Mouse (Mus musculus): ENCODE results near the gene Purb. TPM values are rescaled to one million over a fixed set of nuclear protein-coding genes. Genes with fewer than 3 reads are reported as not detected.
A peak's percentile ranks its signal among the peaks of the same experiment; 100 is the strongest.

Gene Purb
- total and polyA plus RNA-seq, 2 experiments from 2014 or later, result 18.6 to 53.5 TPM

DNA sequence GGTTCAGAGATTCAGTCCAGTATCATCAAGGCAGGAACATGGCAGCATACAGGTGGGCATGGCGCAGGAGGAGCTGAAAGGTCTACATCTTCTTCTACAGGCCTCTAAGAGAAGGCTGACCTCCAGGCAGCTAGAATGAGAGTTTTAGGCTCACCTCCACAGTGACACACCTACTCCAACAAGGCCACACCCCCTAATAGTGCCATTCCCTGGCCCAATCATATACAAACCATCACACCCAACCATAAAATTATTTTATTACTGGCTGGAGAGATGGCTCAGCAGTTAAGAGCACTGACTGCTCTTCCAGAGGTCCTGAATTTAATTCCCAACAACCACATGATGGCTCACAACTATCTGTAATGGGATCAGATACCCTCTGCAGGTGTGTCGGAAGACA lies 26.8 kb upstream of the Purb start:
- no peak overlapping the region for H3K27ac ChIP-seq (ENCODE audit: low read depth, low read length)
- H3K36me3 ChIP-seq (ENCODE audit: insufficient read depth), result no peaks in the 10 kb centered on the region
- H3K4me3 ChIP-seq (ENCODE audit: low read depth, low read length), result no peak overlapping the region
- WGBS, result 98% methylated on average over 2 of the region's 2 CpGs
- no peak overlapping the region for H3K4me2 ChIP-seq (ENCODE audit: low read depth)
- no peaks in the 10 kb centered on the region for H3K9me3 ChIP-seq (ENCODE audit: low read length)
- DNase-seq (no peak), ATAC-seq (no peak)
- H3K9ac ChIP-seq, result no peak overlapping the region
- H3K27me3 ChIP-seq (ENCODE audit: insufficient read depth, low read length), result no peaks in the 10 kb centered on the region
- H3K4me1 ChIP-seq (ENCODE audit: insufficient read depth), result no peaks in the 10 kb centered on the region
- TF ChIP-seq CTCF (IDR thresholded peaks at IDR 0.05; ENCODE audit: low read depth), result no peak

DNA sequence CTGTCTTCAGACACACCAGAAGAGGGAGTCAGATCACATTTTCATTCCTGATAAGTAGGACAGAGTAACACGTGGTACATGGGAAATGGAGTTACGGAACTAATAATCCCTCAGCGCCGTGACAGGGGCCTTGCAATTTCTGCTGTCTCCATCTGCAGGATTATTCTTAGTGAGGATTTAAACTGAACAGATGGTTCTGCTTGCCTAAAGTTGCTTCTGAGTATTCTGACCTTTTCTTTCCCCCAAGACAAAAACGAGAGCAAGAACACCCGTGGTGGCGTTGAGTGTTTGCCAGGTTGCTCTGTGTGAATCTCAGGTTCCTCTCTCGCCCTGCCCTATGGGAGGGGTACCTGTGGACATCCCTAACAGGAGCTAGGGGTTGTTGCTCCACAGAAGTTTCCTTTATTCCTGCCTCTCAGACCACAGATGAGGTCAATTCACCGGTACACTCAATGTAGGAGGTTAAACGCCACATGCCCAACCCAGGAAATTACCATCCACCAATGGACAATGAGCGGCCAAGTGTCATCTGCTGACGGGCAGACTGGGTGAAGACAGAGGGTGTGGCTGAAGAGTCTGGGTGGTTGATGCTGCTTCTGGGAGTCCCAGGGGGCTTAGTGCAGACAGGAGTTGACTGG lies 21.7 kb upstream of the Purb start:
- Histone ChIP-seq H3K9ac (no peak overlapping the region), H3K9me3 (ENCODE audit: low read length) (no peaks in the 10 kb centered on the region), H3K27me3 (ENCODE audit: insufficient read depth, low read length) (no peaks in the 10 kb centered on the region; the same call in 1 of the 2 replicates), H3K4me2 (ENCODE audit: low read depth) (no peak overlapping the region), H3K4me3 (ENCODE audit: low read depth, low read length) (no peak overlapping the region), H3K27ac (ENCODE audit: low read depth, low read length) (no peak overlapping the region), H3K36me3 (ENCODE audit: insufficient read depth) (no peaks in the 10 kb centered on the region), H3K4me1 (ENCODE audit: insufficient read depth) (no peaks in the 10 kb centered on the region)
- DNase-seq (no peak), ATAC-seq (no peak)
- TF ChIP-seq CTCF (IDR thresholded peaks at IDR 0.05; ENCODE audit: low read depth), result no peak
- WGBS, result 79% methylated on average over 12 of the region's 12 CpGs

DNA sequence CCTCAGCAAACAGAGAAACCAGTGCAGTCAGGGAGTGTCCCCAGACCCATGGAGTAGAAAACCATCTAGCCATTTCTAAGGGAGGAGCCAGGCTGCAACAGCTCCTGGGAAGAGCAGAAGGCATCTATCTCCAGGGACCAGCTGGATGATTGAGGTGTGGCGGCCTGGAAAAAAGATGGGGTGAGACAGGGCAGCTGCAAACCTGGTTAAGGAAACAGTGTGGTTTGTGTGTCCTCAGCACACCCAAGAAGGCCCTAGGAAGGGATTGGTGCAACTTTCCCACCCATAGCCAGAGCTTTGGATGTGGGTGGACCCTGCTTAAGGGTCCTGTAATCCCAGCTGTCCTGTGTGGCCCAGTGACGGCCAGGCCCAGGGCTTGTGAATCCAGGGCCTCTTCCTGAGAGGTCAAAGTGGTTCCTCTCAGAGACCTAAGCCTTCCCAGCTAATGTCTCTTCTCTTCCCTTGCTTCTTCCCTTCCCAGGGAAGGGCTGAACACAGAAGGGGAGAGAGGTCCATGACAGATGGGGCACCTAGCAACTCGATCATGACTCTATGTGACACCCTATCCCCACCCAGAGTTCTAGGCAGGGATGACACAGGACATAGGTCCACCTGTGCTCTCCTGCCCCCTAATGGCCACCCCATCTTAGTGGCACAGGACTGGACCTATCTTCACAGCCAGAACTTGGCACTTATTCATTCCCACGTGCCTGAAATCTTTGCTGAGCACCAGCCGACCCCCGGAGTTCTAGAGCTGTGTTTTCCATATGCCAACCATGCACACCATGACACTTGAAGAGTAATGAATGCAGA lies 14.2 kb upstream of the Purb start:
- Histone ChIP-seq H3K4me3 (ENCODE audit: low read depth, low read length) (no peak overlapping the region), H3K9ac (no peak overlapping the region), H3K4me2 (ENCODE audit: low read depth) (no peak overlapping the region), H3K27ac (ENCODE audit: low read depth, low read length) (no peak overlapping the region), H3K4me1 (ENCODE audit: insufficient read depth) (no peaks in the 10 kb centered on the region), H3K36me3 (ENCODE audit: insufficient read depth) (no peaks in the 10 kb centered on the region), H3K9me3 (ENCODE audit: low read length) (no peaks in the 10 kb centered on the region), H3K27me3 (ENCODE audit: insufficient read depth, low read length) (no peaks in the 10 kb centered on the region)
- TF ChIP-seq CTCF (IDR thresholded peaks at IDR 0.05; ENCODE audit: low read depth), result peak; percentile 38; the same call in 1 of the 2 replicates
- no peak for DNase-seq
- ATAC-seq, result no peak
- 53% methylated on average over 6 of the region's 6 CpGs for WGBS

DNA sequence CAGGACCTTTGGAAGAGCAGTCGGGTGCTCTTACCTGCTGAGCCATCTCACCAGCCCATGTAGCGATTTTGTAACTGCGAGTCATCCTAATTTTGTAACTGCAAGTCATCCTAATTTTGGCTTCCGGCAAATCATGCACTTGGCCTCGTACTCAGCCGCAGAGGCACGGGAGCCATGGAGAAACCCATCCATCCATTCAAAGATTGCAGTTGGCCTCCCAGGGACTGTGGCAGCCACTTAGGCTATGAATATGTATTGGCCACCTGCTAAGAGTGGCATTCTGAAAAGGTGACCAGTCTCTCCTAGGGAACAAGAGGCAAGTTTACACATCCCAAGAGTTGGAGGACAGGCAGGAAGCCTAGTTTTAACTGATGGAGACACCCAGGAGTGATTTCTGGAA lies 13.5 kb upstream of the Purb start:
- Histone ChIP-seq H3K27ac (ENCODE audit: low read depth, low read length) (no peak overlapping the region), H3K36me3 (ENCODE audit: insufficient read depth) (no peaks in the 10 kb centered on the region), H3K9ac (no peak overlapping the region), H3K27me3 (ENCODE audit: insufficient read depth, low read length) (no peaks in the 10 kb centered on the region), H3K4me3 (ENCODE audit: low read depth, low read length) (no peak overlapping the region), H3K4me2 (ENCODE audit: low read depth) (no peak overlapping the region), H3K4me1 (ENCODE audit: insufficient read depth) (no peaks in the 10 kb centered on the region), H3K9me3 (ENCODE audit: low read length) (no peaks in the 10 kb centered on the region)
- 72% methylated on average over 7 of the region's 7 CpGs for WGBS
- DNase-seq (no peak), ATAC-seq (no peak)
- no peak for TF ChIP-seq CTCF (IDR thresholded peaks at IDR 0.05; ENCODE audit: low read depth)

DNA sequence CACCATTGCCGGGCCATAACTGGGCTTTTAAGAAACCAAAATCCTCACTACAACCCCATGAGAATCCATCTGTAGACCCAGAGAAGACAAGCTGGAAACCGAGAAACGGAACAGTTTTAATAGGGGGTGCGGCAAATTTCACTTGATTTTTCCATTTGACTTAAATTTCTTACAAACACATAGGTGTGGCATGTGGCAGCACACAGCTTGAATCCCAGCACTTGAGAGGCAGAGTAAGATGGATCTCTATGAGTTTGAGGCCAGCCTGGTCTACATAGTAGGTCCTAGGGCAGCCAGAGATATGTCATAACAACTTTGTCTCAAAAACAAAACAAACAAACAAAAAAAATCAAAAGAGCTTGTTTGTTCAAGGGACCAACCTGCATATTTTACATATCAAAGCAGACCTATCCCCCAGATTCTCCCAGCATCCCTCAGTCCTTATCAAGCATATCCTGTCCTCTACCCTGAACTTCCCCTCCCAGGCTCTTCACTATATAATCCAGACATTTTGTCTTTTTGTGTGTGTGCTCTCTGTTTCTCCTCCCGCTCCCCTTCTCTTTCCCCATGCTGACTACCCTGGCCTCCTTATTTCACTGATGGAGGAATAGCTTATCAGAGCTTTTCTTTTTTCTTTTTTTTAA lies 12.4 kb upstream of the Purb start:
- no peak overlapping the region for H3K4me2 ChIP-seq (ENCODE audit: low read depth)
- DNase-seq (no peak), ATAC-seq (no peak)
- no peak for TF ChIP-seq CTCF (IDR thresholded peaks at IDR 0.05; ENCODE audit: low read depth)
- H3K9me3 ChIP-seq (ENCODE audit: low read length), result no peaks in the 10 kb centered on the region
- no peaks in the 10 kb centered on the region for H3K4me1 ChIP-seq (ENCODE audit: insufficient read depth)
- H3K36me3 ChIP-seq (ENCODE audit: insufficient read depth), result no peaks in the 10 kb centered on the region
- no peak overlapping the region for H3K27ac ChIP-seq (ENCODE audit: low read depth, low read length)
- WGBS, result 96% methylated on average over 5 of the region's 5 CpGs
- no peaks in the 10 kb centered on the region for H3K27me3 ChIP-seq (ENCODE audit: insufficient read depth, low read length)
- H3K4me3 ChIP-seq (ENCODE audit: low read depth, low read length), result no peak overlapping the region
- no peak overlapping the region for H3K9ac ChIP-seq

DNA sequence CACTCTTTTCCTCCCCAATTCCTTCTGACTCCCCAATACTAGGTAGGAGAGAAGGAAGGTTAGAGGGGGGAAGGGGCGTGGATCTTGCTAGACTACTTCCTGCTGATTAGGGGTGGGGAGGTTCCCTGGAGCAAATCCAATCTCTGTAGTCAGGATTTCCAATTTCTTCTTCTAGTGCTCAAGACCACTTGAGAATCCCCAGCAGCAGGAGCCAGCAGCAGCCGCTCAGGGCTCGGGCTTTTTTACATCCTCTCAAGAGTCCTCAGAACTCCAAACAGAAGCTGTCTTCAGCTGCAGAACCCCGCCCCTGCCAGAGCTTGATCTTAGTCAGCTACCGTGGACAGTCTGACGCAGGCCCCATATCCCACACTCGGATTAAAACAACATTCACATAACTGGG lies 11.8 kb upstream of the Purb start:
- TF ChIP-seq CTCF (IDR thresholded peaks at IDR 0.05; ENCODE audit: low read depth), result no peak
- Histone ChIP-seq H3K4me2 (ENCODE audit: low read depth) (no peak overlapping the region), H3K27ac (ENCODE audit: low read depth, low read length) (no peak overlapping the region), H3K27me3 (ENCODE audit: insufficient read depth, low read length) (no peaks in the 10 kb centered on the region), H3K4me3 (ENCODE audit: low read depth, low read length) (no peak overlapping the region), H3K36me3 (ENCODE audit: insufficient read depth) (no peaks in the 10 kb centered on the region), H3K4me1 (ENCODE audit: insufficient read depth) (no peaks in the 10 kb centered on the region), H3K9me3 (ENCODE audit: low read length) (no peaks in the 10 kb centered on the region), H3K9ac (no peak overlapping the region)
- WGBS, result 51% methylated on average over 7 of the region's 7 CpGs
- no peak for ATAC-seq
- no peak for DNase-seq

DNA sequence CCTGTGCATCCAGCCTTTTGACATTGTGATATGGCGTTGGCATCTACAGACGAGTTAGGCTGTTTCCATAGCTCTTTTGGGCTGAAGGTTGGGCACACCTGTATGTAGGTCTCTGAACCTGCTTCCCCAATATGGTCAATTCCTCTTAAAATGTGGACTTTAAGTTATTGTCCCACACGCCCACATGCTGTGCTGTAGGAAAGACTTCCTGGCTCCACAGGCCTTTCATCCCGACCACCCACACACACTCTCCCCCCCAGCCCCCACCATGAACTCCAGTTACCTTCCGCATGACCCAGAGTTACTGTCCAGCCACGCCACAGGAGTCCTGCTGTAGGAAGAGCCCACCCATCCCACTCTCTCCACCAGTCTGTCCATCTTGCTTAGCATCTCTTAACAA lies 11.2 kb upstream of the Purb start:
- Histone ChIP-seq H3K9ac (no peak overlapping the region), H3K4me2 (ENCODE audit: low read depth) (no peak overlapping the region), H3K9me3 (ENCODE audit: low read length) (no peaks in the 10 kb centered on the region), H3K4me1 (ENCODE audit: insufficient read depth) (no peaks in the 10 kb centered on the region), H3K27ac (ENCODE audit: low read depth, low read length) (no peak overlapping the region), H3K36me3 (ENCODE audit: insufficient read depth) (no peaks in the 10 kb centered on the region), H3K4me3 (ENCODE audit: low read depth, low read length) (no peak overlapping the region), H3K27me3 (ENCODE audit: insufficient read depth, low read length) (no peaks in the 10 kb centered on the region)
- TF ChIP-seq CTCF (IDR thresholded peaks at IDR 0.05; ENCODE audit: low read depth), result no peak
- WGBS, result 70% methylated on average over 6 of the region's 6 CpGs
- ATAC-seq (no peak), DNase-seq (no peak)
